Mouse (Mus musculus) ovary, postnatal 36 days (tissue): ENCODE data around the gene Acot12.
A peak's percentile ranks its signal among the peaks of the same experiment; 100 is the strongest.
"Not testable (repeated sequence)": the region's sequence is repeated elsewhere in the genome, so short reads cannot be mapped to it uniquely, and the experiment has no call there.

Experiments
- DNase-seq: peaks from one replicate; pipeline ENCODE4 v3.0.0; 2022; ENCODE audit warnings: low spot score, mixed read lengths

Acot12 gene

GRCm38 (mm10) chr13:91760302-91761050 is 19.2 kb downstream of the Acot12 start:
- no peak for DNase-seq

DNA sequence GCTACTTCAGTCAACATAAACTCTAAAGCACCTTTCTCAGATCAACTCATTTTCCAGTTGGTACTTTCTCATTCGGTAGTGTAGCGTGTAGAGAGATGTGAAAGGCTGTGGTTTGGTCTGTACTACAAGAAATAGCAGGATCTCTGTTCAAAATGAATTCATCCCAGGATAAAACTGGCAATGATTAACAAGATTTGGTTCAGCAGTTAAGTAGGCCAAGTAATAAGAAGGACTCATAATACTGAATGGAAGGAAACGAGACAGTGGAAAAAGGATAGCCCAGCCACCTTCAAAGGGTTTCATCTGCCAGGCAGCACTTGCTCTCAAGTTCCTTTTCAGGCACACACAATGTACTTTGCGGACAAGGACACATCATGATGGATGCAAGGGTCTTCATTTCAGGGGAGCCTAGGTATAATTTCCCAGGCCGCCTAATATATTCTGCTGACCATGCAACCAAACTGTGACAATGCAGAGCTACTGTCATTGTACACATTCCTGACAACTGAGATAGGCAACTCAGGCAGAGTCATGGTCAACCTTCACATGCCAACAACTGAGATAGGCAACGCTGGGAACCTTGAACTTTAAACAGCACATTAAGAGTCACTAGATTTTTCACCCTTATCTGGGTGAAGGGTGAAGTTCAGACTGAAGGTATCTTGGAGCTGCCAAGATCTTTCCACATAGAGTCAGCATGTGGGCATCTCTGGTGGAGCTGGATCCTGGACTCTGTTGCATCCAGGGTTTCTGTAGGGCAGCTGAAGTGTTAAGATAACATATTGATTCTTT is 20.5 kb downstream of the Acot12 start:
- no peak for DNase-seq

- DNase-seq = not testable (repeated sequence)
Observed at GRCm38 (mm10) chr13:91763654-91764053, 22.3 kb downstream of the Acot12 start.

DNA sequence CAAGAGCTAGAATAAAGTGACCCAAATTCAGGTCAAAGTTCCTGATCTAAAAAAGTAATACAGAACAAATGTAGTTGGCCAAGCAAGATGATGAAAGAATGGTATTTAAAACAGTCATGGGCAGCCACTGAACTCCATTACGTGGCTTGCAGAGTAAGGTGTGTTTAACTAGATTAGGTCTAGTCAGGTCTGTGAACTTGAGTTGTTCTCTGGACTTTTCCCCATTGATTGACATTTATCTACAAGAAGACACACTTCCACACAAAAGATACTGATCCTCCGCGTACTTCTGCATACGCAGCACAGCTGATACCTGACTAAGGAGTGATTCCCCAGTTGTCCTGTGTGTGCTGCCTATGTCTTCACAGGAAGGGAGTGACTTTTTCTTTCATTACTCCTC is 24.3 kb downstream of the Acot12 start:
- DNase-seq = no peak

- no peak for DNase-seq
Observed at GRCm38 (mm10) chr13:91768683-91769651, 27.7 kb downstream of the Acot12 start.

- DNase-seq = no peak
Observed at GRCm38 (mm10) chr13:91778092-91778491, 36.8 kb downstream of the Acot12 start.

- no peak for DNase-seq
Observed at GRCm38 (mm10) chr13:91779892-91780291, 38.6 kb downstream of the Acot12 start.

DNA sequence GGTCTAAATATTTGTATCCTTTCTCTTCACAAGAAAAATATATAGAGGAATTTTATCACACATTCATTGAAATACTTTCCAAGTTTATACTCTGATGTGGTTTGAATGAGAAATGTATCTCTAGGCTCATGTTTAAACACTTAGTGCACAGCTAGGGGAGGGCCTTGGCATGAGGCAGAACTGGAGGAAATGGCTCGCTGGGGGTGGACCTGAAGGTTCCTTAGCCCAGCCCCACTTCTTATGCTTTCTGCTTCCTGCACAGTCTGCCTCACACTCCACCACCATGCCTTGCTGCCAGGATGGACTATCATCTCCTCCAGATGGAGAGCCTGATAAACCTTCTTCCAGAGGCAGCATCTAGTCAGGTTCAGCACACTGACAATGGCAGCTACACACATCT is 50.7 kb downstream of the Acot12 start:
- DNase-seq = no peak

DNA sequence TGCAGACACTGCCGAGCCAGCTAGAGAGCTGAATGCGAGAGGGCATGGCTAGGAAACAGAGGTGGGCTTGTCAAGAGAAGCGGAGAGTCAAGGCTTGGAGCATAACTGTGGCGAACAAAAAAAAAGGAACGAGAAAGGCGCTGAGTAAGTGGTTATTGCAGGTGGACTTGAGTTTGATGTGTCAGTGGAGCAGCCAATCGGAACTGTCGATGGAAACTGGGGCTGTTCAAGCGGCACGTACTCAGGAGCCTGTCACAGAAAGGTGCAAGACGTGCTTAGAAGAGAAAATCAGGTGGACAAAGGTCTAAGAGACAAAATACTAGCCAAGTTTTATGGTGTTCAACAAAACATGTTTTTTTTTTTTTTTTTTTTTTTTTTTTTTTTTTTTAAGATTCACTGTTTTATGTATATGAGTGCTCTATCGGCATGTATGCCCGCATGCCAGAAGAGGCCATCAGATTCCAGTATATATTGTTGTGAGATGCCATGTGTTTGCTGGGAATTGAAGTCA is 53.7 kb downstream of the Acot12 start:
- DNase-seq = no peak

- no peak for DNase-seq
Observed at GRCm38 (mm10) chr13:91795593-91795992, 54.3 kb downstream of the Acot12 start.

- no peak for DNase-seq
Observed at GRCm38 (mm10) chr13:91796003-91796402, 54.7 kb downstream of the Acot12 start.

DNA sequence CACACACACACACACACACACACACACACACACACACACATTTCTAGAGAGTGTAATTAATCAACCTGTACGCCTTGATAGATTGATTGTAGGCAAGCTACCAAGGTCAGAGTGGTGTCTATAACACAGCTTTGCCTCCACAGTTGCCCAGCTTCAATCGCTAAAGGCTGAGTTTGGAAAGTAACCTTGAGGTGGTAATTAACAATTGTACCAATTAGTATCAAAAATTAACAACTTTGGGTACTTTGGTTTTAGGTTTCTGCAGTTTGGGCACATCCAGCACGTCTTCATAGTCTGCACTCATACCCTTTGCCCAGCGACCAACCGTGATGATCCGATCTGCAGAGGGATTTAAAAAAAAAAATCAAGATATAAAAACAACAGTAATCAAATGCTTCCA is 55.6 kb downstream of the Acot12 start:
- no peak for DNase-seq

- no peak for DNase-seq
Observed at GRCm38 (mm10) chr13:91797442-91797841, 56.1 kb downstream of the Acot12 start.

DNA sequence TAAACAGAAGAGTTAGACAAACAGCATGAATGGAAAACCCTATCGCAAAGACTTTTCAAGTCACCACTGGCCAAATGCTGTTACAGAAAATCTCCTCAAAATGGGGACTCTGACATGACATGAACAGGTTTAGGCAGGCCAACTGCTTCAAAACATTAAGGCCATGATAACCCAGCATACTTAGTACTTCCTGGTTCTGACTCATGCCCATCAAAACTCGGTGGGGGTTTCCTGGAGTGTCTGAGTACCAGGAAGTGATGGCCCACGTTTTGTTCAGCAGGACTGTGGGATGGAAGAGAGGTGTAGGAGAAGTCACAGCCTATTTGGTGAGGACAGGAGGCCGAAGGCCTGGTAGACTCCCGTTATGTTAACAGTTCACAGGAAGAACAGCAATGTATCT is 60.4 kb downstream of the Acot12 start:
- no peak for DNase-seq

GRCm38 (mm10) chr13:91807155-91807839 is 66.0 kb downstream of the Acot12 start, which contains the start of gene Zcchc9:
Gene Zcchc9, minus strand, starts transcription at chr13:91807705.
- peak; percentile 86 for DNase-seq

DNA sequence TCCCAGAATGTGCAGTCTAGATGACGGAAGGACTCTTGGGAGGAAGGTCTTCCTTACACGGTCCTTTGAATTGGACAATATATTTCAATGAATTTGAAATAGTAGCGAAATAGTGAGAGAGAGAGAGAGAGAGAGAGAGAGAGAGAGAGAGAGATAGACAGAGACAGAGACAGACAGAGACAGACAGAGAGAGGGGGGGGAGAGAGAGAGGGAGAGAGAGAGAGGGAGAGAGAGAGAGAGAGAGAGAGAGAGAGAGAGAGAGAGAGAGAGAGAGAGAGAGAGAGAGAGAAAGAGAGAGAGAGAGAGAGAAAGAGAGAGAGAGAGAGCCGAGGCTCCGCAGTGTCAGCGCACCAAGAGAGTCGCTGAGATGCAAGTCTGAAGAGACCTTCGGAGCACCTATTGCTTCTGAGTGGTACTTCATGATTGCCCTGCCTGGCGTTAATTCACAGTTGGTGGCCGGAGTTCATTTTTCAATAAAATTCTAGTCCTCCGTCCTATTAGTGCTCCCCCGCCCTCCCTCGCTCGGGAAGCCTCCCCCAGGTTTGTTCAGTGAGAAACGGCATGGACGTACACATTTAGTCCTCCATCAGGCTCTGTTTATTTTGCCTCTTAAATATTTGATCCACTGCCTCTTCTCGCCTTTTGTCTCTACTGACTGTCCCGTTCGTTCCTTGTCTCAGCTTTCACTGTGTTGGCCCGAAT is 66.7 kb downstream of the Acot12 start:
- peak; percentile 9 for DNase-seq

GRCm38 (mm10) chr13:91809476-91809875 is 68.2 kb downstream of the Acot12 start:
- DNase-seq = no peak

DNA sequence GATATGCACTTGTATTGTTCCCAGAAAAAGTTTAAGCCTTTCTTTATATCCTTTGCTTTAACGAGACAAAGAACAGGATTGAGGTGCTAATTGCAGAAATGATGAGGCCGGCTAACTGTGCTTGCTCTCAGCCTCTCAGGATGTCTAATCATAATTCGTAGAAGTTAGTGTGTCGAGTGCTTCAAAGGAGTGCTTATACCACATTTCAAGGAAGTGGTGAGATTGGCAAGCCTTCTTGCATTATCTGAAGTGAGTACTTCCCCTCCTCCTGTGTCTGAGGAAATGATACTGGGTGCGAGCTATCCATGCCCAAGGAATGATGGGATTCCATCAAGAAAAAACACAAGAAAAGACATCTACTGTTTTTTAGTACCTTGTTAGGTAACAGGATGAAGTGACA is 73.4 kb downstream of the Acot12 start:
- DNase-seq = no peak

DNA sequence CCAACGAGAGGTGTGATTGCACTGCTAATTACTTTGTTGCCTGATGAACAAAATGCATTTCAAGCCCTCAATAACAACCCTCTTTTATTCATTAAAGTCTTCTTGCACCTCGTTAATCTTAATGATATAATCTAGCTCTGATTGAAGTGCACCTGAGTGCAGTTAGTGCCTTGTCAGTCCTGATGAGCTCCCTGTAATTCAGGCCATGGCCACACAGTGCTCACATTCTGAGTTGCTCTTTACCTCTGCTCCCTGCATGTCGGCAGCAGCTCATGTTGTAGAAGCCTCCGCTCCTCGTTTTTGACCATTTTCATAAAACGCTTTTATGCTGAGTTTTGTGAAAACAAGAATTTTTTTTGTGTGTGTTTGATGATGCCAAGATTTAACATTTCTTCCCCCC is 82.4 kb downstream of the Acot12 start:
- no peak for DNase-seq

GRCm38 (mm10) chr13:91824845-91825550 is 83.7 kb downstream of the Acot12 start:
- no peak for DNase-seq
